Mouse (Mus musculus): ENCODE data around the gene Scamp4.
A peak's percentile ranks its signal among the peaks of the same experiment; 100 is the strongest.

Gene Scamp4

DNA sequence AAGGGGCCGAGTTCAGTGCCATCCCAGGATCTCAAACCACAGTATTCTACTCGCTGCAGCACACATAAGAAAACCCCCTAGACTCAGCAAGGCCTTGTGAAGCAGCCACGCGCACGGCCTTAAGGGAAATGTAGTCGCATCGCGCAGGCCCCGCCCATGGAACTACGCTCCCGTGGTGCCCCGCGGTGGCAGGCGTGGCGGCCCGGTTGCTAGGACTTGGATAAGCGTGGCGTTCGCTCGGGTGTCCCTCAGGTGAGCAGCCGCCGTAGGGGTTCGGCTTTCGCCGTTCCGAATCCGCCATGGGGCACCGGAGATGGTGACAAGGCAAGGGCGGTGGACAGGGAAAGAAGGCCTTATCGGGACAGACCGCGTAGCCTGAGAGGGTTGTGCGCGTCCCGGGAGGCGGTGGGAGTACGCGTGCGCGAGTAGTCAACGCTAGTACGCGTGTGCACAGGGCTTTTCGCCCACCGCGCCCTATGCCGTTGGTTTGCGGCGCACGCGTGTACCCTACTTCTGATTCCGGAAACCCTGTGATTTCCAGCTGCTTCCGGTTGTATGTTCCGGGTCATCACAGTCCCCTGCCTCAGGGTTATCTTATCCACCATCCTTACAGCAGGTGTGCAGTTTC, at the start of gene Scamp4, which contains the start of gene Adat3:
Gene Scamp4 (plus strand): TSS at position 175 of the 628 bp plus-strand sequence.
Gene Adat3 (plus strand): TSS at position 183 of the 628 bp plus-strand sequence.
- DNase-seq, result peak; percentile 97

DNA sequence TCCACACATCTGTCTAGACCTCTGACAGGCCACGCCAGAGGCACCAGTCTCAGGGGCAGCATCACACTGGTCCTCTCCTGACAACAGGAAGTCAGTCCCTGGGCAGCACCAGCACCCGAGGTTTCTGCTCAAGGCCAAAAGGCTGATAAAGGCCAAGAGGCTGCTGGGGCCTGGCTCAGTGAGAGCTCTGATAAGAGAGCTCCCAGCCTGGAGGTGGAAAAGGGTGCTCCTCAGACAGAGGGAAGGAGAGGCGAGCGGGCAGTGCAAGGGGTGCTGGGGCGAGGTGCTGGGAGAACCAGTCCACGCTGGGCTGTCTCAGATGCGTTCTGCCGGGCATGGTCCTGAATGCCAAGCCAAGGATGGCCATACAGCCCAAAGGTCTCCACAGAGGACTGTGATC, 49.1 kb upstream of the Scamp4 start:
- no peak for DNase-seq

DNA sequence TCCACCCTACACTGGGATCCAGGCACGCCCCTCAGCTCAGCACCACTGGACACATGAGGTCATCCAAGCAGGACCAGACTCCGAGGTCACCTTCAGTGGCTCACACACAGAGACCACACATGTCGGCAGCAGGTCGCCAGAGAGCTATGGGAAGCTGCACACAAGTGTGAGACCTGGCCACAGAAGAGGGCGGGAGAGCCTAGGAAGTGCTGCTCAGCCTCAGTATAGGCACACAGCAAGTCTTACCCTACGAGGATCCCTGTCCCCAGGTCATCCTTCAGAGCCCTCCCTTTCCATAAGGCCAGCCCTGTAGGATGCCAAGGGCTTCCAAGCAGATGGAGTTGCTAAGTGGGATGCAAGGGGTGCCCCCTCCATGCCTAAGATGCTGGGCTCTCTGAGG, 48.7 kb upstream of the Scamp4 start:
- no peak for DNase-seq

DNA sequence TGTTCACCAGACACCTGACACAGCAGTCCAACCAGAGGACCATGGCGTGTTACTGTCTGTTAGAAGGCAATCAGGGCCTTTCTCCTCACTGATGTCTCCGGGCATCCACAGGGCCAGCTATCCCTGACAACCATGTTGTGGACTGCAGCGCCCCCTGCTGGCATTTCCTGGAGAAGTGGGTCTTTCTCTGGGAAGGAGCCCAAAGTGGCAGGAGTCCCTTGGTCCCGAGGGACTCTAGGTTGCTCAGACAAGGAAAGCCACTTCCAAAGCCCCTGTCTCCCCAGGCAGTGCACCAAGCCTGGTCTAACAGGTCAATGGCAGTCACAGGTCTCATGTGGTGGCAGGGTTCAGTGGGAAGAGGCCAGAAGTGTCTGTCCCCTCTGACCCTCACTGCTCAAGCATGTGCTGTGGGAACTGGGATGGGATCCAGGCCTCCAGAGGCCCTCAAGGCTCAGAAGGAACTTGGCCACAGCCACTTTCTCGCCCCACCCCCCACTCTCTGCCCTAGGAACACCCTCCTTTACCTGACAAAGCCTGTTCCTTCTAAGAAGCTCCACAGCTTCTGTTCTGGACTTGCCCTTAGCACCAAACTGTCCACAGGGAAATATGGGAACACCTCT, 45.2 kb upstream of the Scamp4 start:
- DNase-seq, result peak; percentile 53

DNA sequence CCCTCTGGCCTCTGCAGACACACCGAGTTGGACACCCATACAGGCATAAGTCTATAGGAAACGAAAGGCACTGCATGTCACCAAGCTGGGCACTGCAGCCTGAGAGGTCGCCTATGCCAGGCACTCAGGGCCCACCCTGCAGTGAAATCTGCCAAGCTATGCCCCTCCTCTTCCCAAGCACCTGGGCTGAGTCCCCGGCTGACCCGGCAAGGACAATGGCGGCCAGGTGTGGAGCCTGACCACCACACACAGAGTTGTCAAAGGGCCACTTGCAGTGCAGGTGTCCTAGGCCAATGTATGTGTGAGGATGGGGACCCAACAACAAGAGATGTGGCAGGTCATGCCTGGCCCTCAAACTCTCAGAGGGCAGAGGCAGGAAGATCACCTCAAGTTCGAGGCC, 43.2 kb upstream of the Scamp4 start:
- no peak for DNase-seq

DNA sequence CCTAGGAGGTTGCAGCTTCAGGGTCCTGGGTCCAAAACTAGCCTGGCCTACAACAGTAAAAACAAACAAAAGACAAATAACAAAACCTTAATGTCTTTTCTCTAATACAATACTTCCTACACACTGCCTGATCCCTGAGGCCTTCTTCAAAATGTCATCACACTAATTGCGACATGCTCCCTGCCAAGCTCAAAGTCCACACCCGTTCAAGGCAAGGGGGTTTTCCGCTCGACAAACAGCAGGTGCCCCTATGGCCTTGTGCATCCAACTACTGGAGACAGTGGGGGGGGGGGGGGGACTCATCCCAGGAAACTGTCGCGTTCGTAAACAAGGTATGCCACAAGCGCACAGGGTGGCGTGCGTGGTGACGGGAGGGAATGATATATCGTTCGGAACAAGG, 42.1 kb upstream of the Scamp4 start:
- no peak for DNase-seq

DNA sequence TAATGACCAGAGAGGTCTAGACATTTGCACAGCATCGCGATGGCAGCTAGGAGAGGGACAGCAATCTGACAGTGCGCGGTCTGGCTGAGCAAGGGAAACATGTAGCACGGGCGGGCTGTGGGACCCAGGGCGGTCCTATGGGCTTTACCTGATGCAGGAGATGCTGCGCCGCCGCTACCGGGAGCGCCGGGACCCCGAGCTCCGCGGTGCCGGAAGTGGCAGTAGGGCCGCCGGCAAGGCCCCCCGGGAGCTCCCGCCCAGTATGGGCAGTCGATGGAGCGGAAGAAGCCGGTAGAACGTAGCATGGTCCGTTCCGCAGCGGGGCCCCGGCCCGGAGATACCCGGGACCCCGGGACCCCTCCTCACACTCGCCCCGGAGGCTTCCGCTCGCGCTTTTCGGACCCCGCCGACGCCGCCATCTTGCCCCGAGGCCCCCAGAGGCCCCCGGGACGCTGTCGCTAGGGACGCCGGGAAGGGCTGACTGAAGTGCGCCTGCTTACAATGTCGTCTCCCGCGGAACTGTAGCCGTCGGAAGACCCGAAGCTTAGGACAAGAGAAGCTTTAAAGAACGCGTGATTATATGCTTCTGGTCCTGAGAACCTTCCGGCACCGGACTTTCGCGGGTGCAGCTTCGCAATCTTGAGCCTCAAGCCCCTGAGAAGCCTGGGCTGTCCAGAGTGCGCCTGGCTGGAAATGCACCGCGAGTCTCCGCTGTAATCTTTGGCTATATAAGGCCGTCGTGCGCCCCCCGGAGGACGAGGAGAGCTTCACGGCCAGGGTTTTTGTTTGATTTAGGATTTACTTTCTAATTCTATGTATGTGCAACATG, 41.3 kb upstream of the Scamp4 start, which contains the start of gene Rexo1:
Gene Rexo1 (minus strand): TSS at position 445 of the 829 bp plus-strand sequence.
- DNase-seq, result peak; percentile 94

DNA sequence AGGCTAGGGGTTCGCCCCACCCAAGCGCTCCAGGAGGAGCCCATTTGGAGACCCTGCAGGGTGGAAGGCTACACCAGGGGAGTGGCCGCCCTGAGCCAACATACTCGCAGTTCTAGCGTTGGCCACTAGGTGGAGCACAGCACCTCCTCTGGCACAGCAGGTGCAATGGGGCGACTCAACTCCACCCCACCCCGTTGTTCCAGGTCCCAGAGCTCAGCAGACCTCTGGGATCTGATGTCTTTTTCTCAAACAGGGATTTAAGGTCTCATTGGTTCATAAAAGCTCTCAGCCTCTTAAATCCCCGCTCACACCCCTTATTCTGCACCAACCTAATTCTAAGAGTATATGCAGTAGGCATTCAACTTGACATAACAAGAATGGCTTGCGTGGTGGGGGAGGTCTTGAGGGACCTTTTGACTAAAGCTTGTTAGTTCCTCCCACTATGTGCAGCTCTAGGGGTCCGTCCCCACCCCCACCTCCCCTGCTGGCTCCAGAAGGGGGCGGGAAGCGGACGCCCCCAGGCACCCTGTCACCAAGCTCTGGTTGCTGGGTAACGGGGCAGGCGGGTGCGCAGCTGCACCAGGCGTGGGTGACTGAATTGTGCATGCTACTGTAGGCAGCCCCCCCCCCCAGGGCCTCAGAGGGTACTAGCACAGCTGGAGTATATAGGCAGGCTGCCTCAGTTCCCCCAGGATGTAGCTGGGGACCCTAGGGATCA, 36.1 kb upstream of the Scamp4 start:
- peak; percentile 89 for DNase-seq

DNA sequence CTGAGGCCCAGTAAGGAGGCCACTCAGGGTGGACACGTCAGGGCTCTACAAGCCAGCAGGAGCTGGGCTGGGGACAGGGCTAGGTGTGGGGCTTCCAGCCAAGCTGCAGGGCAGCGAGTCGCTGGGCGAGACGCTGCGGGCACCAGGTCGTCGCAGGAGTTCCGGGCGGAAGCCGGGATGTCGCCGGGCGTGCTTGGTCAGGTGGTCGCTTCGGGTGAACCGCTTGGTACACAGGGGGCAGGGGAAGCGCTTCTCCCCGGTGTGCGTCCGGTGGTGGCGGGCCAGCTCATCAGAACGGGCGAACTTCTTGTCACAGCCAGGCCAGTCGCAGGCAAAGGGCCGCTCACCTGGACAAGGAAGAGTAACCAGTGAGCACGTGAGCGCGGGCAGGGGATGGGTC, 33.8 kb upstream of the Scamp4 start:
- DNase-seq, result no peak

DNA sequence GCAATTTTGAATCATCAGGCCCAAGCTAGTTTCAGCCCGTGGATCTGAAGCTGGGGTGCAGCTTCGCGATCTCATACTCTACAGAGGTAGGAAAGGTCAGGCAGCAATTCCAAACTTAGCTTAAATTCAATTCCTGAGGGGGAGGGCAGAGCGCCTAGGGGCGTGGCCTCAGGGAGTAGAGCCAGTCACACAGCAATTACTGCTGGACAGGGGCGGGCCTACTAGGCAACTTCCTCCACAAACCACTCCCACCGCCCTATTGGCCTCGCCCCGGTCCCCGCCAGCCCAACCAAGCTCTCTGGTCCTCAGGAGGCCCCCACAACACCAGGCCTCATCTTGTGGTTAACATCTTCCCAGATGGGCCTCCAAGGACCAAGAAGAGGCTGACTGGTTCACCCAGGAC, 33.0 kb upstream of the Scamp4 start:
- DNase-seq, result no peak

DNA sequence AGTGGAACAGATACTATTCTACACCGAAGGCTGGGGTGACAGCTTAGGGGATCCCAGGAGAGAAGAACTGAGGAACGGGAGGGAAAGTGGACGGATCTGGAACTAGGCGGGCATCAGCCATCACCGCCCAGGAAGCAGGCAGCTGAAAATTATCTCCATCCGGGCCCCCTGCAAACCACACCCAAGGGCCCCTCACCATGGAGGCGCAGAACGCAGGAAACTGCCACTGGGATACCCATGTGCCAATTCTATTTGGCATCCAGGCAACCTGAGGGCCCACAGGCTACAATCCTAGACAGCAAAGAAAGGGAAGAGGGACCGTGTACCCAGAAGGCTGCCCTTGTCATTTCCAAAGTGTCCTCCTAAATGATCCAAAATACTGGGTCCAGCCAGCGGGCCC, 32.3 kb upstream of the Scamp4 start:
- DNase-seq, result no peak

DNA sequence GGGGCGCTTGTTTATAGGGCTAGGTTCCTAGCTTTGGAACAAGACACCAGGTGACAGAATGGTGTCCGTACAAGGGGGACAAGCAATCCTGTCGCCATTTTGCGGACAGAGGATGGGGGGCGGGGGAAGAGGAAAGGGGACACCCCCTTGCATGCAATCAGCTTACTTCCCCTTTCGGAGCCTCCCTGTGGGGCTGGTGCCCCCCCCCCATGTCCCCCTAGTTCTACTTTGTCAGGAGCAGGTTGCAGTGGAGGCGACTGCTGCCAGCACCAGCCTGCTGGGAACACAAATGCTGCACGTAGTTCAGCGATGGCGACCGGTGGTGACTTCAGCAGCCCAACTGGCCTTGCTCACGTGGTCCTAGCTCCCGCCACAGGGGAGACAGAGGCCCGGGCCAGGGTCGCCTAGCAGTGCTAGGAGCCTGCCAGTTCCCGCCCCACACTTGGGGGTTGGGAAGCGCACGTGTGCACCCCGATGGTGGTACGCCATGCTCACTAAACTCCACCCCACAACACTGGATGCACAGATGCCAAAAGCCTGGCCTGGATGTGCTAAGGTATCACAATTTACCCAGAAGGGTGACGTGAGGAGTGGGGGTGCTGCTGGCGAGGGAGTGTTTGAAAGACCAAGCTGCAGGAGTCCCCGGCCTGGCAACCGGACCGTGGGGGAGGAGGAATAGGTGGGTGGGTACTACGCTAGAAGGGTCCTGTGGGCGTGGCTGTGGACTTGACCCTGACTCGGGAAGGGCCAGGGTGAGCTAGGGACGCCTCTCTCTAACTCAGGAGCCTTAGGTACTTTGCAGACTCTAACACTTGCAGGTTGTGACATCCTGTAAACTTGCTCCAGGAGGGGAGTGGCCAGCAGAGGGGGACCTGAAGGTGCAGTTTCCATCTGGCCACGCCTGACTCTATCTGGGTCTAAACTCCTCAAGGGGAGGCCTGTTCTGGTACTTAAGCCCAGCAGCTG, 31.5 kb upstream of the Scamp4 start:
- DNase-seq, result no peak

DNA sequence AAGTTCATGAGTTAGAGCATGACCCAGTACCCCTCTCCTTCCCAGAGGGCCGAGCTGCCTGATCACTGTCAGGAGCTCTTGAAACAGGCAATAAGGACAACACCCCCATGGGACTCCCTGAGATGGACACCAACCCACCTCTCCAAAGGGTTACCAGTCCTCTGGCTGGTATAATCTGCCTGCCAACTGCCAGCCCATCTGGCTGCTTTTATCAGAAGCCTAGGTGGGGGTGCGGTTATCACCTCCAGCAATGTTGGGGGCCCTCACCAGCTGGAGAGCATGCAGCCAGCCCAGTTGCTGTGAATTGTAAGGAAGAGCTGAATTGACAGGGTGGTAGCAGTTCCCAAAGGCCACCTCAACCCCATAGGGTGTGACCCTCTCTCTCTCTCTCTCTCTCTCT, 30.2 kb upstream of the Scamp4 start:
- no peak for DNase-seq

DNA sequence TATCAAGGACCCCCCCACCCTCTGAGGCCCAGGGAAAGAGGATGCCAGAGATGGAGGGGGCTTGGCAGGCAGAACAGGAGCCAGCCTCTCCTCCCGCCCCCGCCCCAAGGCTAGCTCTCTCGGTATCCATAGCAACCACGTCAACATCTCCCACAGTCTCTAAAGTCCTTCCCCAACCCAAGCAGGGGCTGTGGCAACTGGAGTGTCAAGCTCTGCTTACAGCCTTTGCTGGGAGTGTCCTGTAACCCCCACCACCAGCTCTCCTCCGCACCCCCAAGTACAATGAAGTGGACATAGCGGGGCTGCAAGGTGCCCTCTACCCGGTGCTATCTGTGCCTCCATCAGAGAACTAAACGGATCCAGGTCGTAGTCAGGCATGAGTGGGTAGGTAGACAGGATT, 28.7 kb upstream of the Scamp4 start:
- DNase-seq, result peak; percentile 76

DNA sequence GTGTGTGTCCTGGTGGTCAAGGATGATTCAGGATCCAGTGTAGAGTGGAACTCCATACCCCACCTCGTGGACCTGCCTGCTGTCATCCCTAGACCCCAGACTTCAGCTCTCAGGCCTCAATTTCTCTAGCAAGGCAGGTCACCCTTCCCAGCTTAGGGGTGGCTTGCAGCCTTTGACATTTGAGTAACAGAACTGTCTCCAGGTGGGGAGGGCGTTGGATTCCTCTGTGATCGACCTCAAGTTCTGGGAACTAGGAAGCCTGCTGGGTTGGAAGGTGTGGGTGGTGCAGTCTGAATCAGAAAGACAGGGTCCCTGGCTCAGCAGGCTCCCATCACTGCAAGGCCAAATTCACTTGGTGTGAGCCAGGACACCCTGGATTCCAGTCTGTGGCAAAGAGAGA, 27.8 kb upstream of the Scamp4 start:
- no peak for DNase-seq

DNA sequence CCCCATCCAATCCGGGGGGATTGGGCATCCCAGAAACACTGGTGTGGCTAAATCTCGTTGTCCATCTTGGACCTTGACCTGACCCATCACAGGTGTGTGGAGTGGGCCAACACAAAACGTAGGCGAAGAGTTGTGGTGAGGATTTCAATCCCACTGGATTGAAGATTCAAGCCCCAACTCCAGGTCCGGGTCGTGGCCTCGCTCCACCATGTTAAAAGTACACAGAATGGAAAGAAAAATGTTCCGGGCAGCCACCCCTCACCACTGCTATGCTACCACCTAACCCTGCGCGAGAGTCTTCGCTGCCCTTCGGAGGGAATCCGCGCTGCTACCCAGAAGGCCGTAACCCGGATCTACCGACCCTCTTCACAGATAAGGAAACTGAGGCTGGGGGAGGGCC, 26.7 kb upstream of the Scamp4 start:
- no peak for DNase-seq

DNA sequence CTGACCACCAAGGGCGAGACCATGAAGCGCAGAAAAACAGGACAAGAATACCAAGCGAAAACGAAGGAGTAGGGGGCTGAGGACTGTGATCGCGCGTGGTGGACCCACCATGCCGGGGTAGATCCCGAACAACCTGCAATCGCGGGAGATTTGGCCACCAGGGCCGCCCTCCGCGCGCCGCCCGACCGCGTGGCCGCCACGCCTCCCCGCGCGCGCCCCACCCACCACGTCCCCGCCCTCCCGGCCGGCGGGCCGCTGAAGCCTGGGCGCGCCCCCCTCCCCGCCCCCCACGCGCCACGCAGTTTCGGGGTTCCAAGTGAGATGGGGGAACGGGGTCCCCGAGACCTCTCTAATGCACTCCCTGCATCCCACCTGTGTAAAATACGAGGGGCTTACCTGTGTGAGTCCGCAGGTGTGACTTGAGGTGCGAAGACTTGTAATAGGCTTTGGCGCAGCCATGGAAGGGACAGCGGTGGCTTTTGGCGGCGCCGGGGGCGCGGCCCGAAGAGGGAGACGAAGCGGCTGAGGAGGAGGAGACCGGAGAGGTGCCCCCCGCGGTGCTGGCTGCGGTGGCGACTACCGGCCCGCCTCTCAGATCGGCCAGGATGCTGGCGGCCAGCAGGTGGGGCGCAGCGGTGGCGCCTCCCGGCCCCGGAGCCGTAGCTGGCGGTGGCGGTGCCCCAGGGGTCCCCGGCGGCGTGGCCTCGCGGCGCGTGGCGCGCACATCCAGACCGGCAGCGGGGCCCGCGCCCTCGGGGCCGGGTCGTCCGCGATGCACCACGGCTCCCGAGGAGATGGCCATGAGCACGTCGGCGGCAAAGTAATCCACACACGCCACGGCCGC, 26.1 kb upstream of the Scamp4 start:
- peak; percentile 61 for DNase-seq

DNA sequence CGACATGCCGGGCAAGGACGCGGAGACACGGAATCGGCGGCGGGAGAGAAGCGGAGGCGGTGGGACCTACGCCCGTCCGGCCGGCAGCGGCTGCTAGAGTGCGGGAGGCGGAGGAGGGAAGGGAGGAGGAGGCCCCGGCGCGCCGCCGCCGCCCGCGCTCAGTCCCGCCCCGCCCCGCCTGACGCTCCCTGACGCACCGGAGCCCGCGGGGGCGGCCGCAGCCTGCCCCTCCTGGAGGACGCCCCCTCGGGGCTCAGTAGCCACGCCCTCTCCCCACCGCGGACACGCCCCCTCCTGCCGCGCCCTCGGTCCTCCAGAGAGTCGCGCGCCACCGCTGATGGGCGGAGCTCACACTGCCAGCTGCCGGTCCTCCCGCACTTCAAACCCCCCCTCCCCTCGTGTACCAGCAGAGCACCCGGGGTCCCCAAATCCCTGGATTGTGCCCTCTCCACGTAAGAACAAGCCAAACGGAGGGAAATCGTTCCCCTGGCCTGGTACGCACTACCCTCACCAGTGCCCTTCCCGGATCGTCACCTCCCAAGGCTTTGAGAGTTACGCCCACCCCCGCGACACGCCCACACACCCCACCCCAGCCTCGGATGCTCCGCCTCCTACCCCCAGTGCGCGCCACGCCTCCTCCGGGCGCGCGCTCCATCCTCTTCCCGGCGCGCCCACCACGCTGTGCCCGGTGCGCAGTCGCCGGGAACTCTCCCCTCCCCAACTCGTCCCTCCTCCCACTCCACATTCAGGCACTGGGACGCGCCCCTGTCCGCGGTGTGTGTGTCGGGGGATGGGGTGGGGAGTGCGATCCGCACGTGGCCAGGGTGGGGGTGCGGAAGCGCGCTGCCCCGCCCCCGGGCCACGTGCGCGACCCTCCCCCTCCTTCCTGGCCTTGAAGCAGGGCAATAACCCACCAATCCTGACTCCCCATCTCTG, 25.2 kb upstream of the Scamp4 start, which contains the start of gene Klf16:
Gene Klf16 (minus strand): TSS at position 127 of the 936 bp plus-strand sequence.
- DNase-seq, result peak; percentile 96

DNA sequence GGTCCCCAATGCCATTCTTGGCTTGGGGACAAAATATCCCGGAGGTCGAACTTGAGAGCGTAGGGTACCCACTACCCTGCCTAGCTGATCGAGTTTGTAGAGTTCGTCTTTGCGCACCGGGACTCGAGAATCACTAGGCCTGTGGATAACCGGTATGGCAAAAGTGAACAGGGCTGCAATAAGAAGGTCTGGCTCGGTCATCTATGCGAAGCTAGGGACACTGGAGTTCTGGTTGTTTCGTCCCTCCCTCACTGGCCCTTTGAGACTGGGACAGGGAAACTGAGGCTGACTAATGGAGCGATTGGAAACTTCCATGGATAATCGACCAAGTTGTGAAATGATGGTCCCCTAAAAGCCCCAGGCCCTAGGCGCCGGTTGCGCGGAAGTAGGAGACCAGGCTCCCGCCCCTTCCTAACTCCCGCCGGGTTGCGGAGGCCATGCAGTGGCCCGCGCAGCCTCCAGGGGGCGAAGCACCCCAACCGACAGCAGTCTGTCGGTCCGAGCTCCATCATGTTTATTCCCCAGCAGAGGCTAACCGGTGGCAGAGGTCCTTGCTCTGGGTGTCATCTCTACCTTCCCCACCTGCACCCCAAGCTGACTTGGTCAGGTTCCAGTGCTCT, 24.4 kb upstream of the Scamp4 start:
- DNase-seq, result peak; percentile 49

Data from right cerebral cortex, adult 18-20 months (tissue).